Mouse (Mus musculus) cerebellum, adult 2 months (tissue): ENCODE measurements at regions not wholly inside any gene's neighbourhood (a gene's known extent, or its start where the extent isn't known, plus 50 kb on each side); places are given as distances from the start of the nearest gene placed in this dataset.

Source experiments
- DNase-seq, 2 experiments: peaks; one replicate each; pipeline ENCODE4 v3.0.0; 2021
- H3K27ac ChIP-seq: fragments of 200-500 bp; 2 replicates; pipeline ENCODE4 v1.5.1; 2012; ENCODE audit warnings: low read length, control low read depth, inconsistent platforms; ENCODE audit not compliant: insufficient read depth
- H3K27me3 ChIP-seq: fragments of 200-500 bp; 2 replicates; pipeline ENCODE4 v1.6.1; 2012; ENCODE audit warnings: inconsistent platforms, mild to moderate bottlenecking, low read length, moderate library complexity; ENCODE audit not compliant: control insufficient read depth, insufficient read depth
- H3K4me1 ChIP-seq: fragments of 200-500 bp; 2 replicates; pipeline ENCODE4 v1.6.1; 2011; ENCODE audit warnings: low read length; ENCODE audit not compliant: control insufficient read depth, insufficient read depth
- H3K4me3 ChIP-seq: fragments of 200-500 bp; replicated peaks from 2 replicates; pipeline ENCODE3; 2011; ENCODE audit warnings: mild to moderate bottlenecking, low read depth, low read length, control low read depth; ENCODE audit not compliant: insufficient read depth
- CTCF ChIP-seq: fragments of 200-500 bp; IDR thresholded peaks from 2 replicates; pipeline ENCODE4 v1.5.1; 2011; ENCODE audit warnings: low read depth, mild to moderate bottlenecking, control low read depth, low read length, moderate library complexity, borderline replicate concordance; ENCODE audit not compliant: insufficient read depth
- POLR2A ChIP-seq: fragments of 200-500 bp; IDR thresholded peaks from 2 replicates; pipeline ENCODE4 v1.6.1; 2011; ENCODE audit warnings: low read length, control low read depth, borderline replicate concordance; ENCODE audit not compliant: insufficient read depth
- WGBS: fragments of 180-500 bp; shearing (Covaris S2); methylation state at CpG from one replicate; pipeline ENCODE4 v1.1.7; 2018; 5-methylcytosine and 5-hydroxymethylcytosine counted together

DNA sequence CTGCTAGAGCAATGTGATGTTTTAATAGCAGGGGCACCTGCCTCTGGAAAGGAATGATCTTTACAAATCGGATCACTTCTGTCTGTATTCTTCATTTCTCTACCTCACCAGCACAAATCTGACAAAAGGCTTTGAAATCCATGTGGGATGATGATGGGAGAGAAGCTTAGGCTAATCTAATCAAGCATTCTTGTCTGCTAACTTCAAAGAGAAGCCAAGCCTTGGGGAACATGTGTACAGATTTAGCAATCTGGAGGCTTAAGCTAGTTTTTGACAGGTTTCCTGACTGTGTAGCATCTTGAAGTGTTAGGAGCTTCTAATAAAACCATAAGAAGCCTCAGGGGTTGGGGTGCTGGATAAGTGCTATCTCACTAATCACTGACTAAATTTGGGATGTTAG is 277.6 kb upstream of the Marcks start:
- TF ChIP-seq CTCF: no peak
- no peak for TF ChIP-seq POLR2A
- Histone ChIP-seq H3K27ac (no peak overlapping the region), H3K4me1 (no peaks in the 10 kb centered on the region), H3K4me3 (no peak overlapping the region), H3K27me3 (no peaks in the 10 kb centered on the region; the same call in 1 of the 2 replicates)
- DNase-seq: no peak
- WGBS: 83% methylated on average over 1 of the region's 1 CpGs

DNA sequence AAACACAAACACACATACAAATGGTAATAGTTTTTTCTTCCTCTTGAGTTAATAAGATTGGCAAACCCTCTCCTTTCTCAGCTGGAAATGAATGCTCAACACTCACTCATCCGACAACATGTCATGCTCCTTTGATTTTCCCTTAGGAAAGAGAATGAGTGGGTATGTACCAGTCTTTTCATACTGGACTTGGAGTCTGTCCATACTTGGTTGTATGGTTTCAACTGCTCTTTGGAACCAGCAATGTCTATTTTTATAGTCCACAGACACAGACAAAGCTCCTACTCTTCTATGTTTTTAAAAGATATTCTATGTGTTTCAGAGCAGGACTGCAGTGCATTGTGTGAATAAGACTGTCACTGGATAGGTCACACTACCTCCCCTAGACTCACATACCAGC is 273.7 kb upstream of the Marcks start:
- TF ChIP-seq POLR2A (no peak), CTCF (no peak)

DNA sequence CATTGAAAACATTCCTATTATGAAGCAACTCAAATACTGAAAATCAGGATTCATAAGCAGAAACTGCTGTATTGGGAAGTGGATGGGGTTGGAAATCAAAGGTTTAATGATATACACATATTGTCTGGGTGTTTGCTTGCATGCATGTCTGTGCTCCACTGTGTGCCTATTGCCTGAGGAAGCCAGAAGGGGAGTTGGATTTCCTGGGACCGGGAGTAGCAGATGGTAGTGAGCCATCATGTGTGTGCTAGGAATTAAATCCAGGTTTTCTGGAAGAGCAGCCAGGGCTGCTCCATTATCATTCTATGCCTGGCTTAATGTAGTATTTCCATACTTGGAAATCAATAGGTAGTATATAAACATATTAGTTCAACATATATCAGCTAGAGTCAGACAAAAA is 271.0 kb upstream of the Marcks start:
- no peaks in the 10 kb centered on the region for H3K27me3 ChIP-seq
- no peaks in the 10 kb centered on the region; the same call in 1 of the 2 replicates for H3K4me1 ChIP-seq
- 15% methylated on average over 1 of the region's 1 CpGs for WGBS
- TF ChIP-seq CTCF (no peak), POLR2A (no peak)
- peak in 1 of 2 experiments; percentile 54 for DNase-seq
- H3K4me3 ChIP-seq: no peak overlapping the region
- H3K27ac ChIP-seq: no peak overlapping the region

More for the DNA sequence above, 273.7 kb upstream of the Marcks start:
- WGBS: 19% methylated on average over 1 of the region's 1 CpGs
- no peak overlapping the region for H3K27ac ChIP-seq
- H3K4me3 ChIP-seq: no peak overlapping the region
- H3K4me1 ChIP-seq: no peaks in the 10 kb centered on the region; the same call in 1 of the 2 replicates
- DNase-seq: no peak
- H3K27me3 ChIP-seq: no peaks in the 10 kb centered on the region

DNA sequence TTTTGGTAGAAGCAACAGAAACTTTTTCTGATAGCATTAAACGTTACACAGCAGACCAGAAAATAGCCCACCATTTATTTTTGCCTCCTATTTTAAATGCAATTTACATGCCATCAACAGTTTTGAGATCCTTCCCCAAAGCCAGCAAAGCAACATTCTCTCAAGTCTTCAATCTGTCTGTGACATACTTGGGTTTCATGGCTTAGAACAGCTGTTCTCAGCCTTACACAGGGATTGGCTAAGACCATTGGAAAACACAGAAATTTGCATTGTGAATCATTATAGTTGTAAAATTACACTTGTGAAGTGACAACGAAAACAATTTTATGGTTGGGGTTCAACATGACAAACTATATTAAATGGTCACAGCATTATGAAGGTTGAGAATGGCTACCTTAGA is 268.8 kb upstream of the Marcks start:
- no peak for DNase-seq
- 90% methylated on average over 2 of the region's 2 CpGs for WGBS
- H3K27ac ChIP-seq: no peak overlapping the region
- no peaks in the 10 kb centered on the region; the same call in 1 of the 2 replicates for H3K4me1 ChIP-seq
- no peak overlapping the region for H3K4me3 ChIP-seq
- TF ChIP-seq POLR2A: no peak
- no peak for TF ChIP-seq CTCF
- H3K27me3 ChIP-seq: no peaks in the 10 kb centered on the region

DNA sequence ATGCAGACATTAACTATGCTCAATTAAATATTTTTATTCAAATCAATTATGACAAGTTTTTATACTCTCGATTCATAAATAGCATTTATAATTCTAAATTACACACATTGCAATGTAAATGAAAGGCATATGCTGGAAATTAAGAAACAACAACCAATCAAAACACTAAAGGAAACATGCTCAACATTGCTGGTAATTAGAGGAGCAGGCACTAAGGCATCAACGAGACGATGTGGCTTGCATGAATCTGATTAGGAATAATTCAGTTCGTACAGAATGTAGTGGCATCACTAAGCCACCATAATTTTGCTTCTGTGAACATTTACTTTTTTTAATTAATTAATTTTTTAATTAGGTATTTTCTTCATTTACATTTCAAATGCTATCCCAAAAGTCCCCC is 266.2 kb upstream of the Marcks start:
- peaks cover 4% of the 10 kb centered on the region for H3K4me1 ChIP-seq
- no peak for DNase-seq
- H3K27me3 ChIP-seq: no peaks in the 10 kb centered on the region
- H3K4me3 ChIP-seq: no peak overlapping the region
- WGBS: 89% methylated on average over 4 of the region's 4 CpGs
- TF ChIP-seq CTCF (no peak), POLR2A (no peak)
- H3K27ac ChIP-seq: no peak overlapping the region

GRCm38 (mm10) chr10:37404407-37404806 is 265.7 kb upstream of the Marcks start:
- peaks cover 4% of the 10 kb centered on the region; the same call in 1 of the 2 replicates for H3K4me1 ChIP-seq
- TF ChIP-seq CTCF: no peak
- TF ChIP-seq POLR2A: no peak
- H3K27me3 ChIP-seq: no peaks in the 10 kb centered on the region
- H3K27ac ChIP-seq: no peak overlapping the region
- no peak overlapping the region for H3K4me3 ChIP-seq
- no peak for DNase-seq

DNA sequence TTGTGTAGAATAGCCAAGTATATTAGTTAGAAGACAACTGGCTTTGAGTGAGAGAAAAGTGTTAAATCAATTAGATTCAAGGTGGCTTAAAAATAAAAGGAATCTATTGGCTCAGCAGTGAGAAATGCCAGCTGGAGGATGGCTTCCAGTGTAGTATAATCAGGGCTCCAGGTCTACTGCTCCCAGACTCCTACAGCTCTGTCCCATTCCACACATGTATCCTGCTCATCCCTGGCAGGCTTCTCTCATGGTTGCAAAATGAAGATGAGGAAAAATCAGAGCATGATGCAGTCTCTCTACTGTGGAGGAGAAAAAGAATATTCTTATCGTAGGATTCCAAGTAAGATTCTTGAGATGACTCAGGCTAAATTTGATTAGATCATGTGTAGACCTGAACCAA is 263.7 kb upstream of the Marcks start:
- no peak for TF ChIP-seq POLR2A
- Histone ChIP-seq H3K27me3 (no peaks in the 10 kb centered on the region), H3K4me3 (no peak overlapping the region), H3K27ac (no peak overlapping the region), H3K4me1 (peaks cover 4% of the 10 kb centered on the region; the same call in 1 of the 2 replicates)
- 53% methylated on average over 1 of the region's 1 CpGs for WGBS
- peak in 1 of 2 experiments; percentile 41 for DNase-seq

DNA sequence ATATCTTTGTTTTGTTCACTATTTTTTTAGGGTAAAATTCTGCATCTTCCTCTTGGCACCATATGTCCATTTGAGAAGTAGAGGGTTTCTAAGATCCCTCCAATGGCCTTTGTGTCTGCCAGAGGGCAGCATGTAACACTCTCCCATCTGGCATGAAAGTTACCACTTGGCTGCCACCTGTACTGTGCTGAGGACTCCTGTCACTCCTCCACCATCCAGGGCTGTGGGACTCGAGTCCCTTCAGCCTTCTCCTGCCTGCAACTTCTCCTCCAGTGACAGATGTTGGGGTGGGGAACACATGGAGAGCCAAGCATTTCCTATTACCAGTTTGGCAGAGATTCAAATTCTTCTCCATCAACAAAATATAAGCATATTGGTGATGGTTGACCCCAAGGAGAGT is 262.3 kb upstream of the Marcks start:
- WGBS: 12% methylated on average over 1 of the region's 1 CpGs
- no peak for TF ChIP-seq POLR2A
- TF ChIP-seq CTCF: 0 out of 2 replicates have a peak, but pooled peaks have one; percentile 13
- Histone ChIP-seq H3K4me3 (no peak overlapping the region), H3K27me3 (no peaks in the 10 kb centered on the region), H3K4me1 (peaks cover 4% of the 10 kb centered on the region; the same call in 1 of the 2 replicates), H3K27ac (no peak overlapping the region)
- peak; percentile 51 to 75 for DNase-seq
